Mouse (Mus musculus): ENCODE measurements around the gene Etv2.

DNA sequence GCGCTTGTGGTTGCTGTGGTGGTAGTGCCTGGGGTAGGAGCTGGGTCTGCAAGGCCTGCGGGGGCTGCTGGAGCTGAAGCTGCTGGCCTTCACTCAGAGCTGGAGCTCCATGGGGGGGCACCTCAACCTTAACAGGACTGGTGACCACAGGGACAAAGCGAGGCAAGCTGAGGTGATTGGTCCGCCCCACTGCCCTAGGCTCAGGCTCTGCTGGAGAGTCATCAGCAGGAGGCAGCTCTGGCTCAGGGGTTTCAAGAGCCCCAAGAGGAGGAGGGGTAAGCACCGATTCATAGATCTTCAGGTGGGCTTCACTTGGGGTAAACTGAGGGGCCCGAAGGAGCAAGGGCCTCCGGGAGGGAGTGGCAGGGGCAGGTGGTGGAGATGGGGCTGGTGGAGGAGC is 50.5 kb downstream of the Etv2 start:
- TF ChIP-seq POLR2A (IDR thresholded peaks at IDR 0.05; ENCODE audit: insufficient read length, low read depth) (no peak), MYOD1 (IDR thresholded peaks at IDR 0.05; ENCODE audit: control insufficient read depth in 1 of 3, insufficient read length in 2 of 3, low read depth in 2 of 3) (no peak), E2F4 (IDR thresholded peaks at IDR 0.05; ENCODE audit: insufficient read depth) (no peak), MAX (IDR thresholded peaks at IDR 0.05; ENCODE audit: low read depth) (no peak), POLR2AphosphoS2 (IDR thresholded peaks at IDR 0.05; ENCODE audit: insufficient read length, low read depth) (peak; percentile 11), TCF12 (IDR thresholded peaks at IDR 0.05; ENCODE audit: insufficient read depth, poor library complexity, severe bottlenecking) (no peak), CEBPB (IDR thresholded peaks at IDR 0.05; ENCODE audit: insufficient read depth, poor library complexity, severe bottlenecking) (no peak), USF1 (IDR thresholded peaks at IDR 0.05; ENCODE audit: low read depth) (no peak), SRF (IDR thresholded peaks at IDR 0.05; ENCODE audit: control insufficient read depth, insufficient read length, low read depth) (no peak), MYOG (IDR thresholded peaks at IDR 0.05; ENCODE audit: control insufficient read depth in 1 of 3, insufficient read depth in 1 of 3, insufficient read length in 2 of 3, low read depth in 2 of 3) (no peak), REST (IDR thresholded peaks at IDR 0.05; ENCODE audit: insufficient read depth, insufficient read length) (no peak), TCF3 (IDR thresholded peaks at IDR 0.05; ENCODE audit: insufficient read length, low read depth) (no peak)
